ENCODE assay signal across 1 mouse cellular context in genomic region chr7:141048226-141049218, GRCm38 (mm10).
TF ChIP-seq lines count a peak whose summit lies in the region.

No protein-coding gene starts in this region.

TF ChIP-seq in C2C12, 6 proteins besides CTCF, POLR2A, EP300 and RAD21 (continued from another document):
- no peak for TF ChIP-seq USF1 (IDR thresholded peaks at IDR 0.05; ENCODE audit: low read depth)
